Mouse (Mus musculus) CD4-positive, CD25-positive, alpha-beta regulatory T cell, adult 2 months (primary cell): ENCODE measurements at regions not wholly inside any gene's neighbourhood (a gene's known extent, or its start where the extent isn't known, plus 50 kb on each side); places are given as distances from the start of the nearest gene placed in this dataset.
A peak's percentile ranks its signal among the peaks of the same experiment; 100 is the strongest.

Experiments
- DNase-seq: peaks from one replicate; pipeline ENCODE4 v3.0.0-alpha.2; 2012; ENCODE audit warnings: low read depth, low spot score

- no peak for DNase-seq
These were observed 385.3 kb upstream of the Tnc start for GRCm38 (mm10) chr4:64432097-64432496.

- no peak for DNase-seq
These were observed 391.2 kb upstream of the Tnc start for GRCm38 (mm10) chr4:64437744-64438594.

GRCm38 (mm10) chr4:64451442-64451841 is 404.6 kb upstream of the Tnc start:
- DNase-seq = no peak

- no peak for DNase-seq
These were observed 405.1 kb upstream of the Tnc start for GRCm38 (mm10) chr4:64451946-64452345.

- no peak for DNase-seq
These were observed 445.6 kb upstream of the Tnc start for GRCm38 (mm10) chr4:64492260-64492962.

- peak; percentile 62 for DNase-seq
These were observed 450.9 kb upstream of the Tnc start for GRCm38 (mm10) chr4:64497759-64498158.

GRCm38 (mm10) chr4:64500635-64501395 is 454.0 kb upstream of the Tnc start:
- no peak for DNase-seq

- DNase-seq = no peak
These were observed 475.1 kb upstream of the Tnc start for GRCm38 (mm10) chr4:64521883-64522282.

GRCm38 (mm10) chr4:64527724-64528332 is 481.0 kb upstream of the Tnc start:
- no peak for DNase-seq

GRCm38 (mm10) chr4:64530585-64530984 is 483.8 kb upstream of the Tnc start:
- DNase-seq = no peak

GRCm38 (mm10) chr4:64533019-64533418 is 486.2 kb upstream of the Tnc start:
- no peak for DNase-seq

- DNase-seq = no peak
These were observed 488.9 kb upstream of the Tnc start for GRCm38 (mm10) chr4:64535554-64536253.

GRCm38 (mm10) chr4:64538009-64538408 is 491.2 kb upstream of the Tnc start:
- no peak for DNase-seq

GRCm38 (mm10) chr4:64544576-64545185 is 497.9 kb upstream of the Tnc start:
- no peak for DNase-seq

GRCm38 (mm10) chr4:64546386-64546785 is 499.6 kb upstream of the Tnc start:
- DNase-seq = no peak

GRCm38 (mm10) chr4:64562511-64562910 is 515.7 kb upstream of the Tnc start:
- no peak for DNase-seq

- DNase-seq = no peak
These were observed 517.2 kb upstream of the Tnc start for GRCm38 (mm10) chr4:64563996-64564395.

GRCm38 (mm10) chr4:64570666-64571065 is 523.9 kb upstream of the Tnc start:
- no peak for DNase-seq

- DNase-seq = no peak
These were observed 529.1 kb upstream of the Tnc start for GRCm38 (mm10) chr4:64575901-64576300.

- no peak for DNase-seq
These were observed 528.9 kb upstream of the Pappa start for GRCm38 (mm10) chr4:64595014-64595599.
